Mouse (Mus musculus): ENCODE data around the gene Fam104a. TPM values are rescaled to one million over a fixed set of nuclear protein-coding genes. Genes with fewer than 3 reads are reported as not detected.
A peak's percentile ranks its signal among the peaks of the same experiment; 100 is the strongest.

The Fam104a gene
- polyA plus RNA-seq, 1 experiment from 2014 or later = 49.6 TPM

- no peak for DNase-seq (ENCODE audit: low spot score)
These were observed 41.5 kb upstream of the Fam104a start for GRCm38 (mm10) chr11:113725235-113726048.

GRCm38 (mm10) chr11:113722405-113723090 is 38.6 kb upstream of the Fam104a start:
- H3K27me3 ChIP-seq (replicated peaks; ENCODE audit: control insufficient read depth, insufficient read depth, low read length) = no peaks in the 10 kb centered on the region
- H3K4me1 ChIP-seq (replicated peaks; ENCODE audit: control insufficient read depth, insufficient read depth, low read length) = no peaks in the 10 kb centered on the region
- 58% methylated on average over 14 of the region's 14 CpGs for WGBS
- no peaks in the 10 kb centered on the region for H3K9me3 ChIP-seq (ENCODE audit: control insufficient read depth, low read length)
- no peak overlapping the region for H3K4me3 ChIP-seq (ENCODE audit: low read depth, low read length)
- ATAC-seq (replicated peaks; ENCODE audit: low FRiP score, low TSS enrichment, low read depth) (no peak), DNase-seq (ENCODE audit: low spot score) (no peak)
- H3K9ac ChIP-seq (ENCODE audit: low read length) = no peak overlapping the region
- peak overlapping the region; percentile 8; the same call in 1 of the 2 replicates for H3K27ac ChIP-seq (ENCODE audit: low read depth)
- H3K36me3 ChIP-seq (ENCODE audit: control insufficient read depth, insufficient read depth, low read length) = peaks cover 28% of the 10 kb centered on the region
- H3K4me2 ChIP-seq (ENCODE audit: low read length) = no peak overlapping the region

More at GRCm38 (mm10) chr11:113725235-113726048, 41.5 kb upstream of the Fam104a start:
- WGBS = 88% methylated on average over 4 of the region's 4 CpGs
- H3K9me3 ChIP-seq (ENCODE audit: control insufficient read depth, low read length) = no peaks in the 10 kb centered on the region
- ATAC-seq (replicated peaks; ENCODE audit: low FRiP score, low TSS enrichment, low read depth) = no peak; the same call in 1 of the 2 replicates
- no peak overlapping the region for H3K9ac ChIP-seq (ENCODE audit: low read length)
- H3K4me3 ChIP-seq (ENCODE audit: low read depth, low read length) = no peak overlapping the region
- H3K36me3 ChIP-seq (ENCODE audit: control insufficient read depth, insufficient read depth, low read length) = peaks cover 51% of the 10 kb centered on the region
- H3K4me2 ChIP-seq (ENCODE audit: low read length) = no peak overlapping the region
- H3K4me1 ChIP-seq (replicated peaks; ENCODE audit: control insufficient read depth, insufficient read depth, low read length) = no peaks in the 10 kb centered on the region; the same call in 1 of the 2 replicates
- no peaks in the 10 kb centered on the region for H3K27me3 ChIP-seq (replicated peaks; ENCODE audit: control insufficient read depth, insufficient read depth, low read length)
- H3K27ac ChIP-seq (ENCODE audit: low read depth) = no peak overlapping the region

GRCm38 (mm10) chr11:113717767-113718424 is 33.9 kb upstream of the Fam104a start:
- Histone ChIP-seq H3K9ac (ENCODE audit: low read length) (no peak overlapping the region), H3K4me1 (replicated peaks; ENCODE audit: control insufficient read depth, insufficient read depth, low read length) (no peaks in the 10 kb centered on the region), H3K9me3 (ENCODE audit: control insufficient read depth, low read length) (no peaks in the 10 kb centered on the region), H3K4me2 (ENCODE audit: low read length) (no peak overlapping the region), H3K27me3 (replicated peaks; ENCODE audit: control insufficient read depth, insufficient read depth, low read length) (no peaks in the 10 kb centered on the region), H3K4me3 (ENCODE audit: low read depth, low read length) (no peak overlapping the region), H3K27ac (ENCODE audit: low read depth) (no peak overlapping the region), H3K36me3 (ENCODE audit: control insufficient read depth, insufficient read depth, low read length) (no peaks in the 10 kb centered on the region)
- DNase-seq (ENCODE audit: low spot score) (no peak), ATAC-seq (replicated peaks; ENCODE audit: low FRiP score, low TSS enrichment, low read depth) (no peak)
- WGBS = 59% methylated on average over 16 of the region's 16 CpGs

GRCm38 (mm10) chr11:113716132-113716531 is 32.2 kb upstream of the Fam104a start:
- no peak for ATAC-seq (replicated peaks; ENCODE audit: low FRiP score, low TSS enrichment, low read depth)
- Histone ChIP-seq H3K9me3 (ENCODE audit: control insufficient read depth, low read length) (no peaks in the 10 kb centered on the region), H3K4me3 (ENCODE audit: low read depth, low read length) (no peak overlapping the region), H3K27ac (ENCODE audit: low read depth) (no peak overlapping the region), H3K4me1 (replicated peaks; ENCODE audit: control insufficient read depth, insufficient read depth, low read length) (no peaks in the 10 kb centered on the region), H3K27me3 (replicated peaks; ENCODE audit: control insufficient read depth, insufficient read depth, low read length) (no peaks in the 10 kb centered on the region), H3K36me3 (ENCODE audit: control insufficient read depth, insufficient read depth, low read length) (no peaks in the 10 kb centered on the region), H3K4me2 (ENCODE audit: low read length) (no peak overlapping the region), H3K9ac (ENCODE audit: low read length) (no peak overlapping the region)
- no peak for DNase-seq (ENCODE audit: low spot score)
- 90% methylated on average over 2 of the region's 2 CpGs for WGBS

GRCm38 (mm10) chr11:113715078-113715674 is 31.2 kb upstream of the Fam104a start:
- H3K4me3 ChIP-seq (ENCODE audit: low read depth, low read length) = no peak overlapping the region
- peaks cover 8% of the 10 kb centered on the region for H3K4me1 ChIP-seq (replicated peaks; ENCODE audit: control insufficient read depth, insufficient read depth, low read length)
- 69% methylated on average over 7 of the region's 7 CpGs for WGBS
- no peaks in the 10 kb centered on the region for H3K36me3 ChIP-seq (ENCODE audit: control insufficient read depth, insufficient read depth, low read length)
- no peaks in the 10 kb centered on the region for H3K9me3 ChIP-seq (ENCODE audit: control insufficient read depth, low read length)
- DNase-seq (ENCODE audit: low spot score) (no peak), ATAC-seq (replicated peaks; ENCODE audit: low FRiP score, low TSS enrichment, low read depth) (no peak)
- no peak overlapping the region for H3K9ac ChIP-seq (ENCODE audit: low read length)
- H3K4me2 ChIP-seq (ENCODE audit: low read length) = no peak overlapping the region
- H3K27ac ChIP-seq (ENCODE audit: low read depth) = no peak overlapping the region
- no peaks in the 10 kb centered on the region for H3K27me3 ChIP-seq (replicated peaks; ENCODE audit: control insufficient read depth, insufficient read depth, low read length)

- no peaks in the 10 kb centered on the region for H3K9me3 ChIP-seq (ENCODE audit: control insufficient read depth, low read length)
- no peak overlapping the region for H3K4me2 ChIP-seq (ENCODE audit: low read length)
- no peaks in the 10 kb centered on the region for H3K36me3 ChIP-seq (ENCODE audit: control insufficient read depth, insufficient read depth, low read length)
- no peak for ATAC-seq (replicated peaks; ENCODE audit: low FRiP score, low TSS enrichment, low read depth)
- H3K9ac ChIP-seq (ENCODE audit: low read length) = no peak overlapping the region
- 89% methylated on average over 1 of the region's 1 CpGs for WGBS
- no peak for DNase-seq (ENCODE audit: low spot score)
- peaks cover 17% of the 10 kb centered on the region for H3K4me1 ChIP-seq (replicated peaks; ENCODE audit: control insufficient read depth, insufficient read depth, low read length)
- H3K4me3 ChIP-seq (ENCODE audit: low read depth, low read length) = no peak overlapping the region
- no peaks in the 10 kb centered on the region for H3K27me3 ChIP-seq (replicated peaks; ENCODE audit: control insufficient read depth, insufficient read depth, low read length)
- H3K27ac ChIP-seq (ENCODE audit: low read depth) = peak overlapping the region; percentile 62; the same call in 1 of the 2 replicates
These were observed 27.1 kb upstream of the Fam104a start for GRCm38 (mm10) chr11:113711061-113711460.

- H3K4me2 ChIP-seq (ENCODE audit: low read length) = peak overlapping the region; percentile 26
- H3K27ac ChIP-seq (ENCODE audit: low read depth) = peak overlapping the region; percentile 62; the same call in 1 of the 2 replicates
- DNase-seq (ENCODE audit: low spot score) (peak; percentile 71), ATAC-seq (replicated peaks; ENCODE audit: low FRiP score, low TSS enrichment, low read depth) (no peak)
- H3K27me3 ChIP-seq (replicated peaks; ENCODE audit: control insufficient read depth, insufficient read depth, low read length) = no peaks in the 10 kb centered on the region
- peaks cover 17% of the 10 kb centered on the region for H3K4me1 ChIP-seq (replicated peaks; ENCODE audit: control insufficient read depth, insufficient read depth, low read length)
- 8% methylated on average over 10 of the region's 10 CpGs for WGBS
- peak overlapping the region; percentile 6; the same call in 1 of the 2 replicates for H3K9ac ChIP-seq (ENCODE audit: low read length)
- H3K4me3 ChIP-seq (ENCODE audit: low read depth, low read length) = no peak overlapping the region
- H3K36me3 ChIP-seq (ENCODE audit: control insufficient read depth, insufficient read depth, low read length) = no peaks in the 10 kb centered on the region
- H3K9me3 ChIP-seq (ENCODE audit: control insufficient read depth, low read length) = no peaks in the 10 kb centered on the region
These were observed 26.4 kb upstream of the Fam104a start for GRCm38 (mm10) chr11:113710257-113710777.

GRCm38 (mm10) chr11:113709731-113710256 is 25.8 kb upstream of the Fam104a start, which contains the start of gene Cpsf4l:
Cpsf4l (minus strand) TSS chr11:113710017.
- 14% methylated on average over 11 of the region's 11 CpGs for WGBS
- H3K36me3 ChIP-seq (ENCODE audit: control insufficient read depth, insufficient read depth, low read length) = no peaks in the 10 kb centered on the region
- H3K27me3 ChIP-seq (replicated peaks; ENCODE audit: control insufficient read depth, insufficient read depth, low read length) = no peaks in the 10 kb centered on the region
- H3K9me3 ChIP-seq (ENCODE audit: control insufficient read depth, low read length) = no peaks in the 10 kb centered on the region
- ATAC-seq (replicated peaks; ENCODE audit: low FRiP score, low TSS enrichment, low read depth) = no peak
- H3K4me2 ChIP-seq (ENCODE audit: low read length) = peak within 1 kb of the TSS; percentile 26
- peaks cover 17% of the 10 kb centered on the region for H3K4me1 ChIP-seq (replicated peaks; ENCODE audit: control insufficient read depth, insufficient read depth, low read length)
- peak within 1 kb of the TSS; percentile 62; the same call in 1 of the 2 replicates for H3K27ac ChIP-seq (ENCODE audit: low read depth)
- H3K9ac ChIP-seq (ENCODE audit: low read length) = peak within 1 kb of the TSS; percentile 6; the same call in 1 of the 2 replicates
- DNase-seq (ENCODE audit: low spot score) = no peak
- no peak within 1 kb of the TSS for H3K4me3 ChIP-seq (ENCODE audit: low read depth, low read length)

All from intestine, embryonic 14.5 days (tissue).